In genomic region chr12:27336336-27336735, GRCm38 (mm10) we compare ENCODE assay signal across 9 mouse cellular contexts. TPM values are rescaled to one million over a fixed set of nuclear protein-coding genes. Genes with fewer than 3 reads are reported as not detected.
DNase-seq lines count a peak whose midpoint lies in the region; ATAC-seq and TF ChIP-seq lines count a peak whose summit lies in the region.
"Had no signal": no experiment of that assay in that cellular context is flagged by ENCODE, and none has a peak within 500 bp of the region (broad histone marks: within the 10 kb centered on the region; RNA-seq: fewer than 3 reads in every experiment).

No protein-coding gene starts in this region.

- WGBS in forebrain, embryonic 15.5 days: 29% methylated on average over 7 of the region's 7 CpGs
- 77% methylated on average over 7 of the region's 7 CpGs for WGBS in limb, embryonic 11.5 days

- H3ac ChIP-seq in myocyte (ENCODE audit: control insufficient read depth, insufficient read length): no peak overlapping the region

- no peaks in the 10 kb centered on the region for H3K9me3 ChIP-seq in forebrain, embryonic 15.5 days
- no peaks in the 10 kb centered on the region for H3K9me3 ChIP-seq in limb, embryonic 11.5 days (ENCODE audit: control insufficient read depth, low read length)
- H3K9me3 ChIP-seq: lung, embryonic 15.5 days had no signal

- ATAC-seq in forebrain, embryonic 15.5 days (replicated peaks): no peak
- ATAC-seq in limb, embryonic 11.5 days (ENCODE audit: insufficient number of reproducible peaks, low FRiP score, low TSS enrichment, low read depth): no peak
- ATAC-seq in granulocyte monocyte progenitor cell, adult 5-6 weeks (replicated peaks; ENCODE audit: poor library complexity, severe bottlenecking): no peak

- H3K4me1 ChIP-seq in forebrain, embryonic 15.5 days: peaks cover 39% of the 10 kb centered on the region
- peaks cover 2% of the 10 kb centered on the region; the same call in 1 of the 2 replicates for H3K4me1 ChIP-seq in limb, embryonic 11.5 days (ENCODE audit: control insufficient read depth, insufficient read depth, low read length)

- no peaks in the 10 kb centered on the region for H3K27me3 ChIP-seq in forebrain, embryonic 15.5 days
- no peaks in the 10 kb centered on the region for H3K27me3 ChIP-seq in limb, embryonic 11.5 days (ENCODE audit: control insufficient read depth, insufficient read depth, low read length)
- H3K27me3 ChIP-seq in myocyte (ENCODE audit: control insufficient read depth, insufficient read depth, insufficient read length): no peaks in the 10 kb centered on the region
- H3K27me3 ChIP-seq: lung, embryonic 15.5 days had no signal

- peaks cover 14% of the 10 kb centered on the region; the same call in 1 of the 2 replicates for H3K36me3 ChIP-seq in forebrain, embryonic 15.5 days
- peaks cover 2% of the 10 kb centered on the region; the same call in 1 of the 2 replicates for H3K36me3 ChIP-seq in limb, embryonic 11.5 days (ENCODE audit: control insufficient read depth, insufficient read depth, low read length)
- peaks cover 9% of the 10 kb centered on the region for H3K36me3 ChIP-seq in myocyte (ENCODE audit: control insufficient read depth, insufficient read depth)
- H3K36me3 ChIP-seq: lung, embryonic 15.5 days had no signal

- peak; percentile 16 for DNase-seq in embryo, embryonic 11 days
- no peak for DNase-seq in embryo, embryonic 10.5 days (ENCODE audit: low spot score)
- DNase-seq in limb, embryonic 11.5 days (ENCODE audit: low spot score): peak; percentile 40
- no peak for DNase-seq in cerebellum, adult 9-11 months
- DNase-seq in layer of hippocampus, postnatal 10 days (ENCODE audit: low spot score in 2 of 2): no peak

- peak overlapping the region; percentile 96 for H3K4me3 ChIP-seq in forebrain, embryonic 15.5 days
- no peak overlapping the region; the same call in 1 of the 2 replicates for H3K4me3 ChIP-seq in limb, embryonic 11.5 days (ENCODE audit: low read depth, low read length)
- no peak overlapping the region for H3K4me3 ChIP-seq in myocyte
- H3K4me3 ChIP-seq: lung, embryonic 15.5 days had no signal

- peak overlapping the region; percentile 77 for H3K4me2 ChIP-seq in forebrain, embryonic 15.5 days (replicated peaks)
- H3K4me2 ChIP-seq in limb, embryonic 11.5 days (ENCODE audit: low read depth, severe bottlenecking): peak overlapping the region; percentile 32; the same call in 1 of the 2 replicates
- H3K4me2 ChIP-seq in myocyte (ENCODE audit: low read depth): no peak overlapping the region
- H3K4me2 ChIP-seq: lung, embryonic 15.5 days had no signal

- H3K79me2 ChIP-seq in myocyte (ENCODE audit: control insufficient read depth, insufficient read depth): peaks cover 56% of the 10 kb centered on the region

- H3K27ac ChIP-seq in forebrain, embryonic 15.5 days (replicated peaks): peak overlapping the region; percentile 98
- H3K27ac ChIP-seq in limb, embryonic 11.5 days (replicated peaks; ENCODE audit: low read depth, low read length): peak overlapping the region; percentile 37; the same call in 1 of the 2 replicates
- H3K27ac ChIP-seq: lung, embryonic 15.5 days had no signal

- H3K9ac ChIP-seq in forebrain, embryonic 15.5 days (replicated peaks): peak overlapping the region; percentile 100
- no peak overlapping the region for H3K9ac ChIP-seq in limb, embryonic 11.5 days (ENCODE audit: low read length)
- H3K9ac ChIP-seq: lung, embryonic 15.5 days had no signal

- peak; percentile 33 for TF ChIP-seq POLR2A in myocyte (IDR thresholded peaks at IDR 0.05; ENCODE audit: insufficient read length, low read depth)

TF ChIP-seq in myocyte, 11 proteins besides CTCF, POLR2A, EP300 and RAD21:
- TF ChIP-seq USF1 (IDR thresholded peaks at IDR 0.05; ENCODE audit: low read depth): no peak
- peak; percentile 78 for TF ChIP-seq POLR2AphosphoS2 (IDR thresholded peaks at IDR 0.05; ENCODE audit: insufficient read length, low read depth)
- TF ChIP-seq MYOG (IDR thresholded peaks at IDR 0.05; ENCODE audit: control insufficient read depth in 1 of 3, insufficient read depth in 1 of 3, insufficient read length in 2 of 3, low read depth in 2 of 3): no peak
- TF ChIP-seq TCF3 (IDR thresholded peaks at IDR 0.05; ENCODE audit: insufficient read length, low read depth): no peak

RNA-seq across cellular contexts. Expression of gene Sox11, which starts 6.0 kb away (rescaled TPM):
- polyA plus RNA-seq in forebrain, embryonic 15.5 days (2015; fragmentation: Nextera tagmentation; extraction: Ambion mirVana): 1,052 and 1,056 TPM in 2 replicates
- 349 and 356 TPM in 2 replicates for polyA plus RNA-seq in limb, embryonic 11.5 days (2014; fragmentation: Nextera tagmentation; extraction: Ambion mirVana)
- 11.3 TPM for polyA plus RNA-seq in myocyte (2012; fragmentation: generic; extraction: Trizol)
- not detected in 2 replicates for total RNA-seq in granulocyte monocyte progenitor cell, adult 5-6 weeks (2014; fragmentation: Nextera tagmentation)
- total RNA-seq in granulocyte monocyte progenitor cell, adult 5-6 weeks (2017): not detected in 2 replicates
- total RNA-seq in layer of hippocampus, postnatal 10 days (2021): 10 to 100 TPM; 68.2 to 72.6 TPM

Comparison
In these comparisons a context has a peak if more than half of its experiments do, and no peak if none do; other contexts are left out.
1. DNase-seq: peak in embryo, embryonic 11 days (single experiment) and limb, embryonic 11.5 days (single experiment); none in embryo, embryonic 10.5 days (single experiment), cerebellum, adult 9-11 months (single experiment) and layer of hippocampus, postnatal 10 days (0 of 2).
2. RNA of gene Sox11, which starts 6.0 kb away (polyA plus RNA-seq): 1,052 to 1,056 TPM in forebrain, embryonic 15.5 days and 349 to 356 TPM in limb, embryonic 11.5 days; 11.3 TPM in myocyte (single experiment); every median in the first group is over 10 times any median in the second.